Mouse (Mus musculus) kidney, adult 2 months (tissue): ENCODE results near the gene Ralgds.
A peak's percentile ranks its signal among the peaks of the same experiment; 100 is the strongest.

Source experiments
- CTCF ChIP-seq: fragments of 200-500 bp; conservative IDR thresholded peaks from 2 replicates; pipeline ENCODE4 v1.5.1; 2011; ENCODE audit warnings: low read depth, mild to moderate bottlenecking, control low read depth, low read length, moderate library complexity, mixed read lengths; ENCODE audit not compliant: insufficient read depth, insufficient read length
- POLR2A ChIP-seq: fragments of 200-500 bp; IDR thresholded peaks from one replicate; pipeline ENCODE4 v1.6.1; 2011; ENCODE audit warnings: low read depth, low read length, control low read depth

DNA sequence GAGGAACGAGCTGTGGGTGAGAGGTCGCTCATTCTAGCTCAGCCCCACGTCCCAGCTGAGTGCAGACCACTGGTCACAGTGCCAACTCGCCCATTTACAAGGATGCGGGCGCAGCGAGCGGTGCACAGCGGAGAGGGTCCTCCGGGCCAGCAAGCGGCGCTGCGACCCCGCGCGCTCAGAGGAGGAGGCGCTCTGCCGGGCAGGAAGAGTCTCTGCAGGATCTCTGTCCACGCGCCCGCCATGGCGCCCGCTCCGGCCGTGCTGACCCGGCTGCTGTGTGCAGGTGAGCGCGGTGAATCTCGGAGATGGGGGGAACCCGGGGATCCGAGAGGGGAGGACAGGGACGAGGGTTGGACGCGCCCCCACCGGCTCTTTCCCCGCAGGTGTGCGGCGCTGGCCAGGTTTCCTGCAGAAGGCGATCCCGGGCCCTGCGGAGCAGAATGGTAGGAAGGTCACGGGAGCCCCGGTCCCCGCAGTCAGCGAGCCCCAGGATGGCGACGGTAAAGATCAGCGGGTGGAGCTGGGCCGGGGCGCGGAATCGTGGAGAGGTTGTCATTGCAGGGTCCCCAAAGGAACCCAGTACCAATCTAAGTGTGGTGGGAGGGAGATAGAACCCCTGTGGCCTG is 45.0 kb upstream of the Ralgds start, which contains the start of gene Mrps2:
- TF ChIP-seq CTCF: peak; percentile 80
- peak; percentile 31 for TF ChIP-seq POLR2A
